Mouse (Mus musculus): ENCODE results near the gene Arhgef28.
"Not testable (repeated sequence)": the region's sequence is repeated elsewhere in the genome, so short reads cannot be mapped to it uniquely, and the experiment has no call there.

Arhgef28 gene

GRCm38 (mm10) chr13:98124113-98124745, 82.0 kb downstream of the Arhgef28 start:
- no peak for DNase-seq (ENCODE audit: low read depth, low spot score)

GRCm38 (mm10) chr13:98122766-98123165, 83.5 kb downstream of the Arhgef28 start:
- DNase-seq (ENCODE audit: low read depth, low spot score) = no peak

GRCm38 (mm10) chr13:98121993-98122392, 84.2 kb downstream of the Arhgef28 start:
- no peak for DNase-seq (ENCODE audit: low read depth, low spot score)

GRCm38 (mm10) chr13:98121124-98121470, 85.1 kb downstream of the Arhgef28 start:
- no peak for DNase-seq (ENCODE audit: low read depth, low spot score)

- DNase-seq (ENCODE audit: low read depth, low spot score) = no peak
These were observed 85.7 kb downstream of the Arhgef28 start for GRCm38 (mm10) chr13:98120356-98121123.

GRCm38 (mm10) chr13:98118291-98118690, 87.9 kb downstream of the Arhgef28 start:
- no peak for DNase-seq (ENCODE audit: low read depth, low spot score)

- no peak for DNase-seq (ENCODE audit: low read depth, low spot score)
These were observed 88.5 kb downstream of the Arhgef28 start for GRCm38 (mm10) chr13:98117566-98118254.

- no peak for DNase-seq (ENCODE audit: low read depth, low spot score)
These were observed 90.6 kb downstream of the Arhgef28 start for GRCm38 (mm10) chr13:98115650-98116049.

GRCm38 (mm10) chr13:98115051-98115450, 91.2 kb downstream of the Arhgef28 start:
- DNase-seq (ENCODE audit: low read depth, low spot score) = no peak

- DNase-seq (ENCODE audit: low read depth, low spot score) = no peak
These were observed 93.3 kb downstream of the Arhgef28 start for GRCm38 (mm10) chr13:98112812-98113503.

- no peak for DNase-seq (ENCODE audit: low read depth, low spot score)
These were observed 94.7 kb downstream of the Arhgef28 start for GRCm38 (mm10) chr13:98111531-98111930.

- DNase-seq (ENCODE audit: low read depth, low spot score) = no peak
These were observed 95.2 kb downstream of the Arhgef28 start for GRCm38 (mm10) chr13:98111021-98111420.

- DNase-seq (ENCODE audit: low read depth, low spot score) = not testable (repeated sequence)
These were observed 97.8 kb downstream of the Arhgef28 start for GRCm38 (mm10) chr13:98108481-98108880.

- DNase-seq (ENCODE audit: low read depth, low spot score) = no peak
These were observed 98.6 kb downstream of the Arhgef28 start for GRCm38 (mm10) chr13:98107621-98108020.

GRCm38 (mm10) chr13:98095966-98096365, 110.3 kb downstream of the Arhgef28 start:
- no peak for DNase-seq (ENCODE audit: low read depth, low spot score)

GRCm38 (mm10) chr13:98094332-98094731, 111.9 kb downstream of the Arhgef28 start:
- peak; percentile 17 for DNase-seq (ENCODE audit: low read depth, low spot score)

- DNase-seq (ENCODE audit: low read depth, low spot score) = no peak
These were observed 112.8 kb downstream of the Arhgef28 start for GRCm38 (mm10) chr13:98093483-98093882.

- no peak for DNase-seq (ENCODE audit: low read depth, low spot score)
These were observed 113.8 kb downstream of the Arhgef28 start for GRCm38 (mm10) chr13:98092354-98093002.

GRCm38 (mm10) chr13:98079640-98080039, 126.6 kb downstream of the Arhgef28 start:
- DNase-seq (ENCODE audit: low read depth, low spot score) = no peak

- no peak for DNase-seq (ENCODE audit: low read depth, low spot score)
These were observed 128.0 kb downstream of the Arhgef28 start for GRCm38 (mm10) chr13:98078251-98078650.

GRCm38 (mm10) chr13:98077216-98077615, 129.0 kb downstream of the Arhgef28 start:
- no peak for DNase-seq (ENCODE audit: low read depth, low spot score)
